Mouse (Mus musculus) cerebellum, adult 2 months (tissue): ENCODE results near the gene Celf6.

Experiments
- CTCF ChIP-seq: fragments of 200-500 bp; IDR thresholded peaks from 2 replicates; pipeline ENCODE4 v1.5.1; 2011; ENCODE audit warnings: low read depth, mild to moderate bottlenecking, control low read depth, low read length, moderate library complexity, borderline replicate concordance; ENCODE audit not compliant: insufficient read depth
- POLR2A ChIP-seq: fragments of 200-500 bp; IDR thresholded peaks from 2 replicates; pipeline ENCODE4 v1.6.1; 2011; ENCODE audit warnings: low read length, control low read depth, borderline replicate concordance; ENCODE audit not compliant: insufficient read depth

- no peak for TF ChIP-seq POLR2A
- TF ChIP-seq CTCF: no peak
Measured at GRCm38 (mm10) chr9:59589703-59590439, 12.2 kb downstream of the Celf6 start.
